Mouse (Mus musculus) cerebellum, postnatal 36 days (tissue): Measurements from ENCODE around the gene Gpr25.

Experiments used
- DNase-seq, 2 experiments: peaks; one replicate each; pipeline ENCODE4 v3.0.0; 2021 to 2022; ENCODE audit warnings: mixed read lengths in 2 of 2

Gpr25 gene

GRCm38 (mm10) chr1:136232986-136233790, 27.5 kb downstream of the Gpr25 start:
- DNase-seq, result no peak

- DNase-seq, result no peak
Observed at GRCm38 (mm10) chr1:136232285-136232926, 28.3 kb downstream of the Gpr25 start.

- no peak for DNase-seq
Observed at GRCm38 (mm10) chr1:136231596-136231995, 29.1 kb downstream of the Gpr25 start.

- no peak for DNase-seq
Observed at GRCm38 (mm10) chr1:136230201-136230600, 30.5 kb downstream of the Gpr25 start.

GRCm38 (mm10) chr1:136229040-136229373, 31.7 kb downstream of the Gpr25 start:
- no peak for DNase-seq

GRCm38 (mm10) chr1:136228328-136229039, 32.2 kb downstream of the Gpr25 start:
- DNase-seq, result no peak

GRCm38 (mm10) chr1:136227870-136228269, 32.8 kb downstream of the Gpr25 start:
- DNase-seq, result peak in 1 of 2 experiments; percentile 21

- DNase-seq, result no peak
Observed at GRCm38 (mm10) chr1:136226626-136227025, 34.0 kb downstream of the Gpr25 start.

GRCm38 (mm10) chr1:136225846-136226245, 34.8 kb downstream of the Gpr25 start:
- no peak for DNase-seq

GRCm38 (mm10) chr1:136223758-136224342, 36.8 kb downstream of the Gpr25 start:
- DNase-seq, result no peak

GRCm38 (mm10) chr1:136222386-136222785, 38.3 kb downstream of the Gpr25 start:
- no peak for DNase-seq

- no peak for DNase-seq
Observed at GRCm38 (mm10) chr1:136220037-136220871, 40.4 kb downstream of the Gpr25 start.

GRCm38 (mm10) chr1:136214304-136214703, 46.4 kb downstream of the Gpr25 start:
- no peak for DNase-seq

- no peak for DNase-seq
Observed at GRCm38 (mm10) chr1:136212803-136213202, 47.9 kb downstream of the Gpr25 start, which contains the start of gene Mroh3. Gene Mroh3 (minus strand): TSS chr1:136212828.
